Mouse (Mus musculus) E14TG2a.4 (cell line): Measurements from ENCODE around the gene Crybg3.
"Not testable (repeated sequence)": the region's sequence is repeated elsewhere in the genome, so short reads cannot be mapped to it uniquely, and the experiment has no call there.

Source experiments
- H3K27me3 ChIP-seq: 2 replicates; pipeline ENCODE4 v1.6.1; 2014; ENCODE audit warnings: low read length, control low read depth; ENCODE audit not compliant: insufficient read depth
- H3K36me3 ChIP-seq: 2 replicates; pipeline ENCODE4 v1.6.1; 2014; ENCODE audit warnings: low read length, control low read depth; ENCODE audit not compliant: insufficient read depth
- H3K4me1 ChIP-seq: replicated peaks from 2 replicates; pipeline ENCODE4 v1.6.1; 2014; ENCODE audit warnings: low read depth, low read length, control low read depth
- H3K4me3 ChIP-seq: replicated peaks from 2 replicates; pipeline ENCODE4 v1.5.1; 2014; ENCODE audit warnings: mild to moderate bottlenecking, low read length
- H3K9me3 ChIP-seq: 2 replicates; pipeline ENCODE4 v1.6.1; 2014; ENCODE audit warnings: low read length, control low read depth
- CTCF ChIP-seq: conservative IDR thresholded peaks from 2 replicates; pipeline ENCODE4 v1.5.1; 2014; ENCODE audit warnings: low read length
- NANOG ChIP-seq: IDR thresholded peaks from 2 replicates; pipeline ENCODE4 v1.6.1; 2014; ENCODE audit warnings: borderline replicate concordance, low read length, mixed read lengths
- POU5F1 ChIP-seq: IDR thresholded peaks from 2 replicates; pipeline ENCODE4 v1.6.1; 2014; ENCODE audit warnings: low read length, borderline replicate concordance

Gene Crybg3

DNA sequence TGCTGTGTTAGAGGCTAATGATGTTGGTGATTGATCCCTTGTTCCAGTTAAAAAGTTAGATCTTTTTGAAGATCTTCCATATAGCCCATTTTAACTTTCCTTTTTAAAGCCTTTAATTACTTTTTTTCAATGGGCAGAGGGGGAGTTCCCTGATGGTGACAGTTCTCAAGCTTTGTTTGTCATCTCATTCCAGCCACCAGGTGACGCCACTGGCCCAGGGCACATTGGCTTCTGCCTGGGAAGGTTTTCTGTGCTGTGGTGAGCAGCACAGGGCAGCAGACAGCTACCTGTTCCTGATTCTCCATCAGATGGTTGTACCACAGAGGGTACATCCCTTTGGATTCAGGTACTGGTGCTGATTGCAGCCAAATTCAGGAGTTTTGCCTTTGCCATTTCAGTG, 126.0 kb downstream of the Crybg3 start:
- TF ChIP-seq POU5F1 (no peak), CTCF (peak; percentile 84), NANOG (no peak)
- H3K9me3 ChIP-seq, result peaks cover 7% of the 10 kb centered on the region
- H3K27me3 ChIP-seq, result no peaks in the 10 kb centered on the region
- peaks cover 61% of the 10 kb centered on the region for H3K36me3 ChIP-seq
- peaks cover 48% of the 10 kb centered on the region for H3K4me1 ChIP-seq
- H3K4me3 ChIP-seq, result no peak overlapping the region

DNA sequence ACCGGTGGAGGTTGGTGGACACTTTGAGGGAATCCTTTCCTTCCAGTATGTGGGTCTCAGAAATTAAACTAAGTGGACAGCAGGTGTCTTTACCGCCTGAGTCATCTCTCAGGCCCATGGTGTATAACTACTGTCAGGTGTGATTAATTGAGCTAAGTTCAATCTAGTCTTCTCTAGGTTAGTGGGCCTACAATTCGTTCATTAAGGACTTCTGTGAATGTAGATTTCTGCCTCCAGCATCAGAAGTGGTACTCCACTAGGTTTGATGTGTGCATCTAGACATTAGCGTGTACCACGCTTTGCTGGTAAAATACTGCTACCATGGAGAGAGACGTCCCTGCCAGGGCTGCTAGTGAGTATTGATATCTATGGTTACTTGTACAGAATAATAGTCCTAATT, 128.2 kb downstream of the Crybg3 start:
- Histone ChIP-seq H3K4me1 (peaks cover 45% of the 10 kb centered on the region), H3K36me3 (peaks cover 38% of the 10 kb centered on the region), H3K9me3 (peaks cover 7% of the 10 kb centered on the region), H3K4me3 (peak overlapping the region; percentile 89), H3K27me3 (no peaks in the 10 kb centered on the region)
- no peak for TF ChIP-seq NANOG
- TF ChIP-seq CTCF, result no peak
- no peak for TF ChIP-seq POU5F1

DNA sequence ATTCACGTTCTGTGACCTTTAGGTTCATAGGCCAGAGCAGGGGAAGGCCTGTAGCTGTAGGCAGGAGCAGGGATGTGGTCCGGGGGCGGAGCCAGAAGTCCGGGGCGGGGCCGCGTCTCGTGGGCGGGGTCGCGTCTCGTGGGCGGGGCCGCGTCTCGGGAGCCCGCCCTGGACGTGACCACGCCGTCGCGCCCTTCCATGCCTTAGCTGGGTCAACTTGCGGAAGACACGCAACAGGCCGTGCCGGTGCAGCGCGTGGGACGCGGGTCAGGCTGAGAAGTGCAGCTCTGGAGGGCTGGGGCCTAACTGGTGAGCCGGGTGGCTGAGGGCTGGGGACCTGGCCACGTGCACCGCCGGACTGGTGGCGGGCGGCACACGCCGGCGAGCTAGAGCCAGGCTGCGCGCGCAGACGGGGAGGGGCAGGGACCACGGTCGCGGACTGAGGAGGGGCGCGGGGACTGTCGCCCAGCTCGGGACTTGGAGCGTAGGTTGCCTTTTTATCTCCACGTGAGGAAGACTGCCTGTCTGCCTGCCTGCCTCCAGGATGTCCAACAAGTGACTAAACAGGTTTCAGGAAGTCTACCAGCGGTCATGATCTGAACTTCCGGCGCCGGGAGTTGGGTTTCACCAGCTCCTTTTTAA, 129.0 kb downstream of the Crybg3 start, which contains the start of gene Riox2:
TSS of gene Riox2 (plus strand) at position 139 of the 642 bp plus-strand sequence.
- TF ChIP-seq POU5F1 (no peak), NANOG (no peak), CTCF (no peak)
- H3K9me3 ChIP-seq, result peaks cover 7% of the 10 kb centered on the region

DNA sequence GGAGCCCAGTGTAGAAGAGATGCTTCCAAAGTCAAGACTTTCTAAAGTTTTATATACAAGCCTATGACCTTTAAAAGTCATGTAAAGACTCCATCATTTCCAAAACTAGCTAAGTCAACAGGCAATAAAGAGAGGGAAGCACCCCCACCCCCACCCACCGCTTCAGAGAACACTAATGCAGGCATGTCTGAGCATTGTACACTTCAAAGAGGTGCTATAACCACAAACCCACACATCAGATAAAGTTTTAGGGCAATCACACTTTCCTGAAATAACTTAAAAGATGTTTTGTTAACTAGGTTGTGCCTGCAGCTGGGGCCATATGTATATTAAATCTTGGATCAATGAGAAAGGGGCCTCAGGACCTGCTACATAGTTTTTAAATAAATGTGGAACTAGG, 130.9 kb downstream of the Crybg3 start:
- no peak overlapping the region for H3K4me3 ChIP-seq
- TF ChIP-seq CTCF (no peak), NANOG (no peak), POU5F1 (no peak)
- H3K4me1 ChIP-seq, result peaks cover 25% of the 10 kb centered on the region
- peaks cover 7% of the 10 kb centered on the region for H3K9me3 ChIP-seq
- H3K27me3 ChIP-seq, result peaks cover 3% of the 10 kb centered on the region; the same call in 1 of the 2 replicates
- H3K36me3 ChIP-seq, result peaks cover 13% of the 10 kb centered on the region

More for the DNA sequence above, 129.0 kb downstream of the Crybg3 start, which contains the start of gene Riox2:
- no peaks in the 10 kb centered on the region for H3K27me3 ChIP-seq
- peak within 1 kb of the TSS; percentile 89 for H3K4me3 ChIP-seq
- H3K4me1 ChIP-seq, result peaks cover 40% of the 10 kb centered on the region
- H3K36me3 ChIP-seq, result peaks cover 31% of the 10 kb centered on the region

DNA sequence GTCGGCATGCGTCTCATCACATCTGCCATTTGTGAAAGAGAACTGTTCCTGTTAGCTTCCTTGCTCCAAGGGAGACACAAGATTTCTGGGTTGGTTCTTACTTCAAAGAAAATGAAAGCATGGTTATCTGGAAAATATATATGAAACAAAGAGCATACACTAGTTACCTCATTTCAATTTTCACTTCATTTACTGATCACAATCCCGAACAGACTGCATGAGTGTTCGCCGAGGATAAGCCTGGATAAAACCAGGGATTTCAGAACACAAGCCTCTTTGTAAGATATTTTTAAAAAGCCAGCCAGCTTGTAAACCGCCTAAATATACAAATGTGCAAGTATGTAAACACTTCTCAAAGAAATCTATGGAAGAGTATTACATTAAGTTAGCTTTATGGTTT, 136.8 kb downstream of the Crybg3 start:
- H3K9me3 ChIP-seq, result 0 out of 2 replicates have a peak, but pooled peaks cover 3% of the 10 kb centered on the region
- H3K4me3 ChIP-seq, result no peak overlapping the region
- TF ChIP-seq NANOG (no peak), POU5F1 (no peak), CTCF (no peak)
- no peaks in the 10 kb centered on the region for H3K4me1 ChIP-seq
- peaks cover 3% of the 10 kb centered on the region; the same call in 1 of the 2 replicates for H3K27me3 ChIP-seq
- H3K36me3 ChIP-seq, result no peaks in the 10 kb centered on the region

DNA sequence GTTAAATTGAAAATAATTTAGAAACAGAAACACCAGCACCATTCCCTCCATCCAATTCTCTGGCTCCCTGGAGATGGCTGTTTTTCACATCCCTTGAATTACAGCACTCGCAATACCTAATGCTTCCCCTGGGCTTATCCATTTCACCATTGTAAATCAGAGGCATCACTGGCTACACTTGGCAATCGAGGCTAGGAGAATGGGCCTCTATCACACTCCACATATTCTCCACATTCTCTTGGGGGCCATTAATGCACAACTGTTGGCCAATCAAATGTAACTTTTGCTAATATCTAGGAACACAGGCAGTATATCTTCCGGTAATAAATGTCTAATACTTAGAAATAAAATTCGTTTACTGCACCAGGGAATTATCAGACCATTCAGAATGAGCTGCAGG, 137.2 kb downstream of the Crybg3 start:
- H3K27me3 ChIP-seq, result peaks cover 3% of the 10 kb centered on the region; the same call in 1 of the 2 replicates
- TF ChIP-seq POU5F1, result no peak
- TF ChIP-seq NANOG, result no peak
- no peak for TF ChIP-seq CTCF
- H3K4me3 ChIP-seq, result no peak overlapping the region
- no peaks in the 10 kb centered on the region for H3K36me3 ChIP-seq
- 0 out of 2 replicates have a peak, but pooled peaks cover 3% of the 10 kb centered on the region for H3K9me3 ChIP-seq
- H3K4me1 ChIP-seq, result no peaks in the 10 kb centered on the region

DNA sequence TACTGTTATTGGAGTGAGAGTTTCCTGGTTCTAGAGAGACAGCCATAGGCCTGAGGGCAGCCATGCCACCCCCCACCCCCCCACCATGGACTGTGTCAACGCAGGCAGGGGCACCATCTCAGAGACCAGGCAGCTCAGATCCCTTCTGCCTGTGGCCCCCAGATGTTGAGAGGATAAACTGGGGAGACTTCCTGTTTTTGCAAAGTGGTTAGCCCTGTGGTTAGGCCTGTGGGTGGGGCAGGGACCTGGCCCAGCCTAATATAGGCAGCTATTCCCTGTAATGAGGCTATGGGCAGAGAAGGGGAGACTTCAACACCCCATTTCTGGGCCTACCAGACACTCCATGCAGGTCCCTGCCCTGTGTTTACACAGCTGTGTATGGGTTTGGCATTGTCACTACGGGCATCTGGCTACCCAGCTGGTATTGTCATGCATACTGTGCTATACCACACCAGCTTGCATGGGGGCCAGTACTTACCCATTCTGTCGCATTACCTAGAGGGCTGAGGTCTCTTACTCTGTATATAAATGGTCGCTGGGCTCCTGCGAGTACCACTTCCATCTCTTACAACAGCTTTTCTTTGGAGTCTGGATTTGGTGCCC, 141.4 kb downstream of the Crybg3 start:
- not testable (repeated sequence) for H3K36me3 ChIP-seq, H3K9me3 ChIP-seq, H3K4me1 ChIP-seq, H3K4me3 ChIP-seq, H3K27me3 ChIP-seq

DNA sequence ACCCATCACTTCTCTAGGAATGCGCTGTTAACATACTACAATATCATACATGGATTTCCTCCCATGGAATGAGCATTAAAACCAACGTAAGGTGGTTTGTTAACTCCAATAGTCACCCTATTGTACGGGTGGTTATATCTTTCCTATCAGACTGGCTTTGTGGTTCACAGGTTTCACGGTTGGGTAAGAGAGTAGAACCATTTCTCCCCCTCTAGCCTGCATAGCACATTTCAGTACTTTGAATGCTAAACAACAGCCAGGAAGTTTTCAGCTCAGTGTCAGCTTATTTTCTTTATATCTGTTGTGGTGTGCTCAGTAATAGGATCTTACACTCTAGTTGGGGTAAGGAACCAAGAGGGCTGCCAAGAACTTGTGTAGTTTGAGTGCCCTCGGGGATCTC, 149.0 kb downstream of the Crybg3 start:
- peaks cover 5% of the 10 kb centered on the region; the same call in 1 of the 2 replicates for H3K27me3 ChIP-seq
- H3K4me1 ChIP-seq, result no peaks in the 10 kb centered on the region
- H3K36me3 ChIP-seq, result no peaks in the 10 kb centered on the region
- H3K4me3 ChIP-seq, result no peak overlapping the region
- H3K9me3 ChIP-seq, result no peaks in the 10 kb centered on the region; the same call in 1 of the 2 replicates
- TF ChIP-seq POU5F1 (no peak), CTCF (no peak)
